Comparison of ENCODE assay signal across 23 mouse cellular contexts in the genomic region with DNA sequence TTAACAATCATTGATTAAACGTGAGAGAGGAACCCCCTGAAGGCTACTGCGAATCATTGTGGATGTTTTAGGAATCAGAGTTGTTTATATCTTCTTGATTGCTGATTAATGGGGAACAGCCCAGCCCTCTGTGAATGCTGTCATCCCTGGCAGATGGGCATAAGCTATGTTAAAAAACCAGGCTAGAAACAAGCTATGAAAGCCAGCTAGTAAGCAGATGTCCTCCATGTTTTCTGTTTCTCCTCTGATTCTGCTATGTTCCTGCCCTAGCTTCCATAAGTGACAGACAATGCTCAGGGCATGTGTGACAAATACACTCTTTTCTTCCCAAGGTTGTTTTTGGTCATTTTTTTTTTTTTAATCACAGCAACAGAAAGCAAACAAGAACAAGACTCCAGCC.
DNase-seq lines count a peak whose midpoint lies in the region; ATAC-seq and TF ChIP-seq lines count a peak whose summit lies in the region.
"Had no signal": no experiment of that assay in that cellular context is flagged by ENCODE, and none has a peak within 500 bp of the region (broad histone marks: within the 10 kb centered on the region; RNA-seq: fewer than 3 reads in every experiment).

No protein-coding gene starts in this region.

- H3K4me3 ChIP-seq in cerebellum, adult 2 months (replicated peaks; ENCODE audit: insufficient read depth, low read depth, low read length), result no peak overlapping the region
- no peak overlapping the region for H3K4me3 ChIP-seq in hindbrain, embryonic 15.5 days
- H3K4me3 ChIP-seq in hindbrain, embryonic 16.5 days (ENCODE audit: low read length), result no peak overlapping the region
- no peak overlapping the region for H3K4me3 ChIP-seq in neural tube, embryonic 12.5 days
- no peak overlapping the region for H3K4me3 ChIP-seq in neural tube, embryonic 15.5 days (replicated peaks)
- H3K4me3 ChIP-seq: embryonic facial prominence, embryonic 15.5 days; limb, embryonic 13.5 days; liver, embryonic 13.5 days; megakaryocyte, embryonic 14.5 days had no signal

- no peak overlapping the region for H3K9ac ChIP-seq in hindbrain, embryonic 15.5 days
- no peak overlapping the region for H3K9ac ChIP-seq in hindbrain, embryonic 16.5 days (ENCODE audit: low read depth, low read length)
- H3K9ac ChIP-seq in neural tube, embryonic 12.5 days, result no peak overlapping the region
- H3K9ac ChIP-seq in neural tube, embryonic 15.5 days (replicated peaks), result no peak overlapping the region
- H3K9ac ChIP-seq: embryonic facial prominence, embryonic 15.5 days; limb, embryonic 13.5 days; liver, embryonic 13.5 days; lung, embryonic 14.5 days had no signal

- H3K27ac ChIP-seq in cerebellum, adult 2 months (ENCODE audit: insufficient read depth, low read length), result peak overlapping the region; percentile 39; the same call in 1 of the 2 replicates
- H3K27ac ChIP-seq in hindbrain, embryonic 15.5 days (replicated peaks), result 0 out of 2 replicates have a peak overlapping the region, but pooled peaks have one; percentile 5
- H3K27ac ChIP-seq in hindbrain, embryonic 16.5 days (ENCODE audit: low read depth, low read length), result no peak overlapping the region
- no peak overlapping the region for H3K27ac ChIP-seq in neural tube, embryonic 12.5 days
- no peak overlapping the region for H3K27ac ChIP-seq in neural tube, embryonic 15.5 days (replicated peaks)
- H3K27ac ChIP-seq: embryonic facial prominence, embryonic 15.5 days; kidney, postnatal 0 days; limb, embryonic 13.5 days; liver, embryonic 13.5 days had no signal

- no peak overlapping the region for H3K4me2 ChIP-seq in hindbrain, embryonic 15.5 days
- H3K4me2 ChIP-seq in hindbrain, embryonic 16.5 days (ENCODE audit: low read length), result no peak overlapping the region
- H3K4me2 ChIP-seq in neural tube, embryonic 12.5 days (replicated peaks), result no peak overlapping the region
- H3K4me2 ChIP-seq in neural tube, embryonic 15.5 days, result no peak overlapping the region
- H3K4me2 ChIP-seq: embryonic facial prominence, embryonic 15.5 days; heart, embryonic 11.5 days; limb, embryonic 13.5 days; liver, embryonic 13.5 days; lung, embryonic 14.5 days had no signal

- no peak for TF ChIP-seq POLR2A in cerebellum, adult 2 months (IDR thresholded peaks at IDR 0.05; ENCODE audit: borderline replicate concordance, insufficient read depth, low read length)

- no peak for ATAC-seq in hindbrain, embryonic 15.5 days (ENCODE audit: low FRiP score, low read depth)
- no peak for ATAC-seq in hindbrain, embryonic 16.5 days
- 0 out of 2 replicates have a peak, but pooled peaks have one; percentile 14 for ATAC-seq in neural tube, embryonic 12.5 days (ENCODE audit: low FRiP score, low read depth)
- ATAC-seq in neural tube, embryonic 15.5 days (ENCODE audit: low FRiP score), result no peak

- no peak for TF ChIP-seq CTCF in cerebellum, adult 2 months (IDR thresholded peaks at IDR 0.05; ENCODE audit: borderline replicate concordance, insufficient read depth, low read depth, low read length)

- no peaks in the 10 kb centered on the region for H3K9me3 ChIP-seq in hindbrain, embryonic 15.5 days
- no peaks in the 10 kb centered on the region for H3K9me3 ChIP-seq in hindbrain, embryonic 16.5 days (ENCODE audit: control insufficient read depth, low read length)
- no peaks in the 10 kb centered on the region for H3K9me3 ChIP-seq in neural tube, embryonic 12.5 days
- H3K9me3 ChIP-seq in neural tube, embryonic 15.5 days (replicated peaks), result no peaks in the 10 kb centered on the region
- H3K9me3 ChIP-seq: embryonic facial prominence, embryonic 15.5 days; limb, embryonic 13.5 days; liver, embryonic 13.5 days; megakaryocyte, embryonic 14.5 days had no signal

- WGBS in cerebellum, adult 2 months, result 69% methylated on average over 2 of the region's 2 CpGs
- WGBS in hindbrain, embryonic 15.5 days, result 40% methylated on average over 2 of the region's 2 CpGs
- WGBS in hindbrain, embryonic 16.5 days, result 41% methylated on average over 2 of the region's 2 CpGs
- 34% methylated on average over 2 of the region's 2 CpGs for WGBS in neural tube, embryonic 12.5 days
- 19% methylated on average over 2 of the region's 2 CpGs for WGBS in neural tube, embryonic 15.5 days

- DNase-seq in cerebellum, adult 2 months, result peak in 1 of 2 experiments; percentile 10
- DNase-seq in cerebellum, postnatal 25 days, result no peak
- DNase-seq in telencephalon, adult 2 months (ENCODE audit: low read depth, low spot score), result peak; percentile 23
- no peak for DNase-seq in liver
- DNase-seq: adrenal gland, postnatal 14 days; cerebellum, adult 8-10 months; gastrocnemius, postnatal 10 days; heart, adult 11 months; kidney, adult 2 months; liver, embryonic 13.5 days; lung, embryonic 14.5 days; right cerebral cortex, postnatal 25 days; spleen, adult 18-20 months; thymus, postnatal 14 days had no signal

- H3K4me1 ChIP-seq in cerebellum, adult 2 months (ENCODE audit: control insufficient read depth, insufficient read depth, low read length), result no peaks in the 10 kb centered on the region
- peaks cover 5% of the 10 kb centered on the region; the same call in 1 of the 2 replicates for H3K4me1 ChIP-seq in hindbrain, embryonic 15.5 days (replicated peaks)
- H3K4me1 ChIP-seq in hindbrain, embryonic 16.5 days (ENCODE audit: control insufficient read depth, insufficient read depth, low read depth, low read length), result 0 out of 2 replicates have a peak, but pooled peaks cover 3% of the 10 kb centered on the region
- no peaks in the 10 kb centered on the region; the same call in 1 of the 2 replicates for H3K4me1 ChIP-seq in neural tube, embryonic 12.5 days
- no peaks in the 10 kb centered on the region for H3K4me1 ChIP-seq in neural tube, embryonic 15.5 days
- H3K4me1 ChIP-seq: liver, embryonic 13.5 days; megakaryocyte, embryonic 14.5 days had no signal

- no peaks in the 10 kb centered on the region for H3K27me3 ChIP-seq in cerebellum, adult 2 months (ENCODE audit: control insufficient read depth, insufficient read depth, low read length)
- H3K27me3 ChIP-seq in hindbrain, embryonic 15.5 days, result no peaks in the 10 kb centered on the region
- no peaks in the 10 kb centered on the region for H3K27me3 ChIP-seq in hindbrain, embryonic 16.5 days (replicated peaks; ENCODE audit: control insufficient read depth, insufficient read depth, low read length)
- no peaks in the 10 kb centered on the region for H3K27me3 ChIP-seq in neural tube, embryonic 12.5 days (replicated peaks)
- no peaks in the 10 kb centered on the region for H3K27me3 ChIP-seq in neural tube, embryonic 15.5 days (replicated peaks)
- H3K27me3 ChIP-seq: embryonic facial prominence, embryonic 15.5 days; limb, embryonic 13.5 days; liver, embryonic 13.5 days; megakaryocyte, embryonic 14.5 days had no signal

- no peaks in the 10 kb centered on the region for H3K36me3 ChIP-seq in hindbrain, embryonic 15.5 days
- no peaks in the 10 kb centered on the region for H3K36me3 ChIP-seq in hindbrain, embryonic 16.5 days (ENCODE audit: control insufficient read depth, insufficient read depth, low read length)
- H3K36me3 ChIP-seq in neural tube, embryonic 12.5 days, result no peaks in the 10 kb centered on the region
- no peaks in the 10 kb centered on the region for H3K36me3 ChIP-seq in neural tube, embryonic 15.5 days
- H3K36me3 ChIP-seq: embryonic facial prominence, embryonic 15.5 days; limb, embryonic 13.5 days; liver, embryonic 13.5 days had no signal

Comparison
In these comparisons a context has a peak if more than half of its experiments do, and no peak if none do; other contexts are left out.
1. H3K27ac ChIP-seq: peak in cerebellum, adult 2 months (single experiment) and hindbrain, embryonic 15.5 days (single experiment); none in hindbrain, embryonic 16.5 days (single experiment), neural tube, embryonic 12.5 days (single experiment) and neural tube, embryonic 15.5 days (single experiment).